Mouse (Mus musculus): ENCODE data around the gene Lonp1. TPM values are rescaled to one million over a fixed set of nuclear protein-coding genes. Genes with fewer than 3 reads are reported as not detected.

Gene Lonp1
- polyA plus RNA-seq, 1 experiment from 2014 or later: 53.7 TPM

Other genes with a start within 250 kb of the Lonp1 start
- gene Ptprs, start 150.4 kb downstream of the Lonp1 start, polyA plus RNA-seq (2015; fragmentation: Nextera tagmentation; extraction: Ambion mirVana): 120 and 121 TPM in 2 replicates
- gene Znrf4, start 114.5 kb downstream of the Lonp1 start, polyA plus RNA-seq (2015; fragmentation: Nextera tagmentation; extraction: Ambion mirVana): not detected in 2 replicates
- 3.9 and 5.4 TPM in 2 replicates for gene Gm20219, start 72.5 kb downstream of the Lonp1 start, polyA plus RNA-seq (2015; fragmentation: Nextera tagmentation; extraction: Ambion mirVana)
- 97.6 and 103 TPM in 2 replicates for gene Safb2, start 42.3 kb downstream of the Lonp1 start, polyA plus RNA-seq (2015; fragmentation: Nextera tagmentation; extraction: Ambion mirVana)
- gene Safb, start 42.1 kb downstream of the Lonp1 start, polyA plus RNA-seq (2015; fragmentation: Nextera tagmentation; extraction: Ambion mirVana): 119 and 132 TPM in 2 replicates
- 254 and 258 TPM in 2 replicates for gene 2410015M20Rik, start 17.1 kb downstream of the Lonp1 start, polyA plus RNA-seq (2015; fragmentation: Nextera tagmentation; extraction: Ambion mirVana)
- gene Rpl36, start 13.5 kb downstream of the Lonp1 start, polyA plus RNA-seq (2015; fragmentation: Nextera tagmentation; extraction: Ambion mirVana): 1,916 and 1,978 TPM in 2 replicates
- 0.66 and 0.94 TPM in 2 replicates for gene Catsperd, start 1.3 kb upstream of the Lonp1 start, polyA plus RNA-seq (2015; fragmentation: Nextera tagmentation; extraction: Ambion mirVana)
- 98.4 and 105 TPM in 2 replicates for gene Ranbp3, start 46.4 kb upstream of the Lonp1 start, polyA plus RNA-seq (2015; fragmentation: Nextera tagmentation; extraction: Ambion mirVana)
- gene Ndufa11, start 90.9 kb upstream of the Lonp1 start, polyA plus RNA-seq (2015; fragmentation: Nextera tagmentation; extraction: Ambion mirVana): 397 and 420 TPM in 2 replicates
- 19.2 and 24.6 TPM in 2 replicates for gene Vmac, start 91.1 kb upstream of the Lonp1 start, polyA plus RNA-seq (2015; fragmentation: Nextera tagmentation; extraction: Ambion mirVana)
- gene Nrtn, start 130.6 kb upstream of the Lonp1 start, polyA plus RNA-seq (2015; fragmentation: Nextera tagmentation; extraction: Ambion mirVana): 17.7 and 18.4 TPM in 2 replicates
- gene Dus3l, start 137.9 kb upstream of the Lonp1 start, polyA plus RNA-seq (2015; fragmentation: Nextera tagmentation; extraction: Ambion mirVana): 40.5 and 46.5 TPM in 2 replicates
- 1.2 and 1.7 TPM in 2 replicates for gene Prr22, start 143.4 kb upstream of the Lonp1 start, polyA plus RNA-seq (2015; fragmentation: Nextera tagmentation; extraction: Ambion mirVana)
- gene Rfx2, start 204.1 kb upstream of the Lonp1 start, polyA plus RNA-seq (2015; fragmentation: Nextera tagmentation; extraction: Ambion mirVana): 4.5 and 5.2 TPM in 2 replicates
- gene Acsbg2, start 247.6 kb upstream of the Lonp1 start, polyA plus RNA-seq (2015; fragmentation: Nextera tagmentation; extraction: Ambion mirVana): not detected in 2 replicates
- gene 1700061G19Rik, start 248.6 kb upstream of the Lonp1 start, polyA plus RNA-seq (2015; fragmentation: Nextera tagmentation; extraction: Ambion mirVana): 0.34 and 0.42 TPM in 2 replicates